Mouse (Mus musculus) liver, adult 2 months (tissue): ENCODE measurements around the gene Peli2.

ENCODE experiments used
- CTCF ChIP-seq: fragments of 200-500 bp; IDR thresholded peaks from 2 replicates; pipeline ENCODE4 v1.5.1; 2011; ENCODE audit warnings: low read depth, low read length, control low read depth
- POLR2A ChIP-seq: fragments of 200-500 bp; IDR thresholded peaks from 2 replicates; pipeline ENCODE4 v1.6.1; 2011; ENCODE audit warnings: low read length, control low read depth; ENCODE audit not compliant: insufficient read depth; ENCODE audit errors: extremely low read depth

DNA sequence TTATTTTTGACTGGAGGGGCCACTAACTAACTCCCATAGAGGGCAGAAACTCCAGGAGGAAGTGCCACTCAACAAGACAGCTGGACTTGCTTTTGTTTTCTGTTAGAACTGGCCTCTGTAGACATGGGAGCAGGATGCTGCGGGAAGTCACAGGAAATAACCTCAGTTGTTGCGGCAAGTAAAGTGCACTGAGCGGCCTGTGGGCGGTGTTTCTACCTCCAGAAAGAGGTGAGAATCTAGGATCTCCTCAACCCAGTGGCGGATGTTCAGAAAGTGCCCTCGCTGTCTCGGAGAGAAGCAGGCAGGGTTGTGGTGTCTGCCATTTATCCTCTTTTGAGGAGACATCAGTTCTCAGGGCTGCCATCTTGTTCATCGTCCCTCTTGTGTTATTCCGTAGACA, 183.2 kb downstream of the Peli2 start:
- TF ChIP-seq CTCF (no peak), POLR2A (no peak)
